Comparison of ENCODE assay signal across 20 mouse cellular contexts in genomic region chr12:35770387-35771024, GRCm38 (mm10).
DNase-seq lines count a peak whose midpoint lies in the region; ATAC-seq and TF ChIP-seq lines count a peak whose summit lies in the region.
"Had no signal": no experiment of that assay in that cellular context is flagged by ENCODE, and none has a peak within 500 bp of the region (broad histone marks: within the 10 kb centered on the region; RNA-seq: fewer than 3 reads in every experiment).

No protein-coding gene starts in this region.

- no peak overlapping the region for H3K4me3 ChIP-seq in heart, embryonic 16.5 days (ENCODE audit: low read length)
- H3K4me3 ChIP-seq: heart, embryonic 13.5 days; midbrain, embryonic 10.5 days; neural tube, embryonic 12.5 days had no signal

- no peak overlapping the region for H3K9ac ChIP-seq in heart, embryonic 16.5 days (ENCODE audit: low read length)
- H3K9ac ChIP-seq: heart, embryonic 13.5 days; neural tube, embryonic 12.5 days had no signal

- H3K9me3 ChIP-seq in heart, embryonic 16.5 days (replicated peaks; ENCODE audit: control insufficient read depth, low read length) = no peaks in the 10 kb centered on the region
- H3K9me3 ChIP-seq: heart, embryonic 13.5 days; midbrain, embryonic 10.5 days; neural tube, embryonic 12.5 days had no signal

- no peaks in the 10 kb centered on the region for H3K27me3 ChIP-seq in heart, embryonic 16.5 days (ENCODE audit: control insufficient read depth, insufficient read depth, low read length)
- H3K27me3 ChIP-seq in Patski = no peaks in the 10 kb centered on the region
- H3K27me3 ChIP-seq: heart, embryonic 13.5 days; neural tube, embryonic 12.5 days had no signal

- no peak for DNase-seq in heart, postnatal 14 days
- DNase-seq in 3T3-L1 (ENCODE audit: low read depth, low spot score) (peak; percentile 59), Patski (ENCODE audit: low read depth, low spot score) (peak; percentile 25)
- DNase-seq in naive thymus-derived CD4-positive, alpha-beta T cell, adult 2 months (ENCODE audit: low read depth) = peak; percentile 36
- no peak for DNase-seq in left cerebral cortex, postnatal 36 days (ENCODE audit: low spot score in 2 of 2)
- no peak for DNase-seq in left cerebral cortex, adult 8-10 months (ENCODE audit: low spot score in 2 of 2)
- DNase-seq in heart, postnatal 25 days (ENCODE audit: low spot score) = no peak
- DNase-seq: adrenal gland, postnatal 25 days; cerebellum, adult 18-20 months; gastrocnemius, postnatal 14 days; kidney, adult 2 months; kidney, postnatal 10 days; lung, adult 2 months; lung, postnatal 4 days had no signal

- intact Hi-C loops in heart, postnatal 14 days (cut with DNase I) = no loop called here
- intact Hi-C loops in left cerebral cortex, postnatal 36 days (cut with DNase I) = no loop called here
- intact Hi-C loops in heart, postnatal 25 days (cut with DNase I) = no loop called here

- 0 out of 2 replicates have a peak overlapping the region, but pooled peaks have one; percentile 16 for H3K27ac ChIP-seq in heart, embryonic 16.5 days (ENCODE audit: low read length)
- H3K27ac ChIP-seq: heart, embryonic 13.5 days; midbrain, embryonic 10.5 days; neural tube, embryonic 12.5 days had no signal

- peaks cover 7% of the 10 kb centered on the region for H3K4me1 ChIP-seq in heart, embryonic 16.5 days (ENCODE audit: control insufficient read depth, insufficient read depth, low read length)
- H3K4me1 ChIP-seq: midbrain, embryonic 10.5 days; neural tube, embryonic 12.5 days had no signal

- no peak overlapping the region for H3K4me2 ChIP-seq in heart, embryonic 16.5 days (ENCODE audit: low read depth, low read length)
- H3K4me2 ChIP-seq: heart, embryonic 13.5 days; neural tube, embryonic 12.5 days had no signal

- in situ Hi-C loops in Patski (cut with MboI; ENCODE audit: low pct_unique_long_range_greater_than_20kb) = no loop called here

- CTCF ChIA-PET in Patski (lab: Charles Lee) = interaction anchor here (1.0 kb wide), 1 partner anchor 463 kb away, joined by 3 read pairs; no protein-coding TSS in a partner anchor

- 47% methylated on average over 5 of the region's 5 CpGs for WGBS in heart, embryonic 16.5 days

- TF ChIP-seq CTCF in Patski (IDR thresholded peaks at IDR 0.05) = no peak

- 0 out of 2 replicates have a peak, but pooled peaks have one; percentile 23 for ATAC-seq in heart, embryonic 16.5 days (replicated peaks; ENCODE audit: extremely low read depth, insufficient read depth, low FRiP score)
- peak; percentile 83 for ATAC-seq in Patski
- ATAC-seq: forebrain, embryonic 14.5 days; hindbrain, embryonic 16.5 days had no signal

- POLR2A ChIA-PET in Patski (lab: Charles Lee) = no interaction called here

- no peaks in the 10 kb centered on the region for H3K36me3 ChIP-seq in heart, embryonic 16.5 days (ENCODE audit: control insufficient read depth, insufficient read depth)
- H3K36me3 ChIP-seq: heart, embryonic 13.5 days; midbrain, embryonic 10.5 days; neural tube, embryonic 12.5 days had no signal

Comparison
In these comparisons a context has a peak if more than half of its experiments do, and no peak if none do; other contexts are left out.
1. DNase-seq: peak in 3T3-L1 (single experiment), Patski (single experiment) and naive thymus-derived CD4-positive, alpha-beta T cell, adult 2 months (single experiment); none in heart, postnatal 14 days (0 of 2), left cerebral cortex, postnatal 36 days (0 of 2), left cerebral cortex, adult 8-10 months (0 of 2) and heart, postnatal 25 days (single experiment).